Mouse (Mus musculus): ENCODE results near the gene Rtp4. TPM values are rescaled to one million over a fixed set of nuclear protein-coding genes. Genes with fewer than 3 reads are reported as not detected.

Gene Rtp4
- polyA plus RNA-seq, 1 experiment from 2014 or later, result 24.0 TPM

- DNase-seq, result no peak
These were observed 54.5 kb downstream of the Rtp4 start for GRCm38 (mm10) chr16:23574561-23574960.

GRCm38 (mm10) chr16:23591119-23592105 is 71.3 kb downstream of the Rtp4 start:
- H3K4me1 ChIP-seq (ENCODE audit: insufficient read depth), result no peaks in the 10 kb centered on the region
- no peak for DNase-seq
- H3K4me3 ChIP-seq (ENCODE audit: low read depth, low read length), result no peak overlapping the region
- no peaks in the 10 kb centered on the region for H3K36me3 ChIP-seq (replicated peaks; ENCODE audit: insufficient read depth, low read length)
- 62% methylated on average over 5 of the region's 5 CpGs for WGBS (ENCODE audit: insufficient replicate concordance)
- no peak overlapping the region for H3K9ac ChIP-seq (replicated peaks)
- no peak overlapping the region for H3K4me2 ChIP-seq (ENCODE audit: low read depth, low read length)
- no peak for ATAC-seq
- no peaks in the 10 kb centered on the region for H3K27me3 ChIP-seq (ENCODE audit: insufficient read depth, low read length)
- H3K27ac ChIP-seq (ENCODE audit: low read depth), result no peak overlapping the region
- H3K9me3 ChIP-seq (ENCODE audit: low read length), result no peaks in the 10 kb centered on the region; the same call in 1 of the 2 replicates
- no peak for TF ChIP-seq EP300 (IDR thresholded peaks at IDR 0.05; ENCODE audit: low read depth)
- no peak for TF ChIP-seq CTCF (IDR thresholded peaks at IDR 0.05; ENCODE audit: low read depth)

More at GRCm38 (mm10) chr16:23574561-23574960, 54.5 kb downstream of the Rtp4 start:
- WGBS (ENCODE audit: insufficient replicate concordance), result 85% methylated on average over 2 of the region's 2 CpGs
- no peak for ATAC-seq
- Histone ChIP-seq H3K9ac (replicated peaks) (no peak overlapping the region), H3K9me3 (ENCODE audit: low read length) (no peaks in the 10 kb centered on the region), H3K36me3 (replicated peaks; ENCODE audit: insufficient read depth, low read length) (no peaks in the 10 kb centered on the region), H3K27me3 (ENCODE audit: insufficient read depth, low read length) (no peaks in the 10 kb centered on the region), H3K4me1 (ENCODE audit: insufficient read depth) (no peaks in the 10 kb centered on the region), H3K27ac (ENCODE audit: low read depth) (no peak overlapping the region), H3K4me2 (ENCODE audit: low read depth, low read length) (no peak overlapping the region), H3K4me3 (ENCODE audit: low read depth, low read length) (no peak overlapping the region)
- no peak for TF ChIP-seq EP300 (IDR thresholded peaks at IDR 0.05; ENCODE audit: low read depth)
- TF ChIP-seq CTCF (IDR thresholded peaks at IDR 0.05; ENCODE audit: low read depth), result no peak

- TF ChIP-seq EP300 (IDR thresholded peaks at IDR 0.05; ENCODE audit: low read depth) (no peak), CTCF (IDR thresholded peaks at IDR 0.05; ENCODE audit: low read depth) (no peak)
- no peaks in the 10 kb centered on the region for H3K27me3 ChIP-seq (ENCODE audit: insufficient read depth, low read length)
- ATAC-seq (no peak), DNase-seq (no peak)
- H3K27ac ChIP-seq (ENCODE audit: low read depth), result no peak overlapping the region
- H3K4me3 ChIP-seq (ENCODE audit: low read depth, low read length), result no peak overlapping the region
- no peak overlapping the region for H3K9ac ChIP-seq (replicated peaks)
- no peaks in the 10 kb centered on the region for H3K36me3 ChIP-seq (replicated peaks; ENCODE audit: insufficient read depth, low read length)
- H3K4me2 ChIP-seq (ENCODE audit: low read depth, low read length), result no peak overlapping the region
- 0 out of 2 replicates have a peak, but pooled peaks cover 3% of the 10 kb centered on the region for H3K4me1 ChIP-seq (ENCODE audit: insufficient read depth)
- no peaks in the 10 kb centered on the region; the same call in 1 of the 2 replicates for H3K9me3 ChIP-seq (ENCODE audit: low read length)
These were observed 72.4 kb downstream of the Rtp4 start for GRCm38 (mm10) chr16:23592501-23592900.

- no peak for ATAC-seq
- no peaks in the 10 kb centered on the region for H3K27me3 ChIP-seq (ENCODE audit: insufficient read depth, low read length)
- H3K4me3 ChIP-seq (ENCODE audit: low read depth, low read length), result no peak overlapping the region
- 81% methylated on average over 3 of the region's 3 CpGs for WGBS (ENCODE audit: insufficient replicate concordance)
- no peak overlapping the region for H3K27ac ChIP-seq (ENCODE audit: low read depth)
- 0 out of 2 replicates have a peak, but pooled peaks cover 7% of the 10 kb centered on the region for H3K4me1 ChIP-seq (ENCODE audit: insufficient read depth)
- DNase-seq, result no peak
- no peak overlapping the region for H3K9ac ChIP-seq (replicated peaks)
- H3K9me3 ChIP-seq (ENCODE audit: low read length), result no peaks in the 10 kb centered on the region
- H3K36me3 ChIP-seq (replicated peaks; ENCODE audit: insufficient read depth, low read length), result no peaks in the 10 kb centered on the region
- no peak for TF ChIP-seq CTCF (IDR thresholded peaks at IDR 0.05; ENCODE audit: low read depth)
- no peak overlapping the region for H3K4me2 ChIP-seq (ENCODE audit: low read depth, low read length)
These were observed 76.6 kb downstream of the Rtp4 start for GRCm38 (mm10) chr16:23596696-23597095.

GRCm38 (mm10) chr16:23597968-23598367 is 77.9 kb downstream of the Rtp4 start:
- no peak for DNase-seq
- peak; percentile 84 for ATAC-seq

GRCm38 (mm10) chr16:23606220-23606619 is 86.1 kb downstream of the Rtp4 start:
- H3K4me1 ChIP-seq (ENCODE audit: insufficient read depth), result peaks cover 11% of the 10 kb centered on the region
- no peak overlapping the region for H3K27ac ChIP-seq (ENCODE audit: low read depth)
- H3K27me3 ChIP-seq (ENCODE audit: insufficient read depth, low read length), result no peaks in the 10 kb centered on the region
- no peak overlapping the region for H3K9ac ChIP-seq (replicated peaks)
- no peak overlapping the region for H3K4me2 ChIP-seq (ENCODE audit: low read depth, low read length)
- no peaks in the 10 kb centered on the region for H3K9me3 ChIP-seq (ENCODE audit: low read length)
- WGBS (ENCODE audit: insufficient replicate concordance), result 62% methylated on average over 2 of the region's 2 CpGs
- TF ChIP-seq EP300 (IDR thresholded peaks at IDR 0.05; ENCODE audit: low read depth), result no peak
- TF ChIP-seq CTCF (IDR thresholded peaks at IDR 0.05; ENCODE audit: low read depth), result no peak
- no peak for DNase-seq
- ATAC-seq, result no peak
- no peak overlapping the region for H3K4me3 ChIP-seq (ENCODE audit: low read depth, low read length)
- H3K36me3 ChIP-seq (replicated peaks; ENCODE audit: insufficient read depth, low read length), result no peaks in the 10 kb centered on the region

More at GRCm38 (mm10) chr16:23597968-23598367, 77.9 kb downstream of the Rtp4 start:
- Histone ChIP-seq H3K27me3 (ENCODE audit: insufficient read depth, low read length) (no peaks in the 10 kb centered on the region), H3K9ac (replicated peaks) (no peak overlapping the region), H3K4me1 (ENCODE audit: insufficient read depth) (0 out of 2 replicates have a peak, but pooled peaks cover 7% of the 10 kb centered on the region), H3K27ac (ENCODE audit: low read depth) (peak overlapping the region; percentile 23; the same call in 1 of the 2 replicates), H3K4me3 (ENCODE audit: low read depth, low read length) (no peak overlapping the region), H3K36me3 (replicated peaks; ENCODE audit: insufficient read depth, low read length) (no peaks in the 10 kb centered on the region), H3K4me2 (ENCODE audit: low read depth, low read length) (no peak overlapping the region), H3K9me3 (ENCODE audit: low read length) (no peaks in the 10 kb centered on the region)
- TF ChIP-seq EP300 (IDR thresholded peaks at IDR 0.05; ENCODE audit: low read depth) (no peak), CTCF (IDR thresholded peaks at IDR 0.05; ENCODE audit: low read depth) (no peak)
